23 mouse cellular contexts compared by ENCODE assay signal in the genomic region with DNA sequence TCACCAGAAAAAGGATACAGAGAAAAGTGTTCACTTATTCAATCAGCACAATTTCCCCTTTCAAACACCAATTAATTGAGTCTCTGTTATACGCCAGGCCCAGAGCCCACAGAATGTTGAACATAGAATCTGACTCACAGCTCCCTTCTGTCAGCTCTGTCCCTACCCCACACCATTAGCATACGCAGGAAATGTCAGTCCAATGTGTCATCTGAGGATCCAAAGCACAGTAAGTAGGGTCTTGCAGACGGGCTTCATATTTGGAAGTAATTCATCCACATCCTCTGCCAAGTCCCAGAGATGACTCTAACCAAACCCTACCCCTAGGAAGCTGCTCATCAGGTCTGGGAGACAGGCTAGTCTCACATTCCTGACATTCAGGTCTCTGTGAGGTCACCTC. TPM values are rescaled to one million over a fixed set of nuclear protein-coding genes. Genes with fewer than 3 reads are reported as not detected.
"Had no signal": no experiment of that assay in that cellular context is flagged by ENCODE, and none has a peak within 500 bp of the region (broad histone marks: within the 10 kb centered on the region; RNA-seq: fewer than 3 reads in every experiment).

No protein-coding gene starts in this region.

- ATAC-seq: intestine, postnatal 0 days had no signal

- H3K4me3 ChIP-seq: left cerebral cortex, adult 2 months; limb, embryonic 10.5 days; liver, embryonic 15.5 days; midbrain, embryonic 10.5 days; neural tube, embryonic 12.5 days had no signal

- H3K36me3 ChIP-seq: limb, embryonic 10.5 days; liver, embryonic 15.5 days; midbrain, embryonic 10.5 days; neural tube, embryonic 12.5 days had no signal

- H3K27ac ChIP-seq: kidney, postnatal 0 days; left cerebral cortex, adult 2 months; limb, embryonic 10.5 days; liver, embryonic 15.5 days; midbrain, embryonic 10.5 days; neural tube, embryonic 12.5 days had no signal

- H3K4me1 ChIP-seq: limb, embryonic 10.5 days; liver, embryonic 15.5 days; midbrain, embryonic 10.5 days; neural tube, embryonic 12.5 days had no signal

- H3K9me3 ChIP-seq: limb, embryonic 10.5 days; liver, embryonic 15.5 days; midbrain, embryonic 10.5 days; neural tube, embryonic 12.5 days had no signal

- H3K9ac ChIP-seq: liver, embryonic 15.5 days; lung, embryonic 14.5 days; neural tube, embryonic 12.5 days had no signal

- H3K4me2 ChIP-seq: liver, embryonic 11.5 days; liver, embryonic 15.5 days; lung, embryonic 14.5 days; neural tube, embryonic 12.5 days had no signal

- DNase-seq: kidney, adult 9 months; kidney, postnatal 4 days; lung, embryonic 14.5 days; lung, postnatal 10 days; lung, postnatal 4 days; midbrain, embryonic 14.5 days; spleen, adult 18-20 months; thymus, adult 18-20 months; thymus, postnatal 14 days had no signal

RNA-seq across cellular contexts. Expression of a gene that starts 3.6 kb away (rescaled TPM):
- total RNA-seq: left cerebral cortex, adult 2 months; left cerebral cortex, postnatal 14 days; megakaryocyte, adult 5-6 weeks; neutrophil, adult 5-6 weeks had no signal
- polyA plus RNA-seq: intestine, postnatal 0 days; liver, embryonic 11.5 days; liver, embryonic 15.5 days; lung, embryonic 14.5 days; midbrain, embryonic 10.5 days; midbrain, embryonic 14.5 days; neural tube, embryonic 12.5 days; stomach, embryonic 14.5 days had no signal

RNA-seq across cellular contexts. Expression of a gene that starts 7.3 kb away (rescaled TPM):
- total RNA-seq: left cerebral cortex, adult 2 months; megakaryocyte, adult 5-6 weeks had no signal
- polyA plus RNA-seq: liver, embryonic 11.5 days; midbrain, embryonic 14.5 days; neural tube, embryonic 12.5 days had no signal

RNA-seq across cellular contexts. Expression of a gene that starts 13.7 kb away (rescaled TPM):
- total RNA-seq: layer of hippocampus, postnatal 14 days; left cerebral cortex, adult 2 months; left cerebral cortex, postnatal 14 days; megakaryocyte, adult 5-6 weeks; neutrophil, adult 5-6 weeks had no signal
- polyA plus RNA-seq: kidney, postnatal 0 days; liver, embryonic 11.5 days; liver, embryonic 15.5 days; lung, embryonic 14.5 days; midbrain, embryonic 10.5 days; midbrain, embryonic 14.5 days; neural tube, embryonic 12.5 days had no signal

RNA-seq across cellular contexts. Expression of a gene that starts 19.4 kb away (rescaled TPM):
- total RNA-seq: layer of hippocampus, postnatal 14 days; left cerebral cortex, adult 2 months; left cerebral cortex, postnatal 14 days; megakaryocyte, adult 5-6 weeks; neutrophil, adult 5-6 weeks had no signal
- polyA plus RNA-seq: intestine, postnatal 0 days; kidney, postnatal 0 days; limb, embryonic 10.5 days; limb, embryonic 14.5 days; liver, embryonic 11.5 days; liver, embryonic 15.5 days; lung, embryonic 14.5 days; midbrain, embryonic 10.5 days; midbrain, embryonic 14.5 days; neural tube, embryonic 12.5 days had no signal
